Mouse (Mus musculus) forebrain, embryonic 14.5 days (tissue): ENCODE data around the gene Gm20683. TPM values are rescaled to one million over a fixed set of nuclear protein-coding genes. Genes with fewer than 3 reads are reported as not detected.

Source experiments
- ATAC-seq: fragments of 200-750 bp; cut with Nextera tagmentation; 2 replicates; pipeline ENCODE4 v1.8.0; 2017; ENCODE audit warnings: mild to moderate bottlenecking, moderate library complexity
- DNase-seq: peaks from one replicate; pipeline ENCODE4 v3.0.0-alpha.2; 2015; ENCODE audit warnings: low spot score
- H3K27ac ChIP-seq: fragments of 300-500 bp; sonication (generic); 2 replicates; pipeline ENCODE4 v1.5.1; 2014; ENCODE audit warnings: low read depth, mild to moderate bottlenecking, control low read depth, low read length, moderate library complexity
- H3K27me3 ChIP-seq: fragments of 300-500 bp; sonication (generic); replicated peaks from 2 replicates; pipeline ENCODE4 v1.6.1; 2014; ENCODE audit warnings: low read length, control low read depth, mixed read lengths; ENCODE audit not compliant: control insufficient read depth, insufficient read depth
- H3K36me3 ChIP-seq: fragments of 300-500 bp; sonication (generic); 2 replicates; pipeline ENCODE4 v1.6.1; 2014; ENCODE audit warnings: low read length, control low read depth; ENCODE audit not compliant: control insufficient read depth, insufficient read depth
- H3K4me1 ChIP-seq: fragments of 300-500 bp; sonication (generic); 2 replicates; pipeline ENCODE4 v1.6.1; 2014; ENCODE audit warnings: antibody characterized with exemption, low read length, control low read depth; ENCODE audit not compliant: control insufficient read depth, insufficient read depth
- H3K4me2 ChIP-seq: fragments of 300-500 bp; sonication (generic); 2 replicates; pipeline ENCODE4 v1.6.1; 2014; ENCODE audit warnings: mild to moderate bottlenecking, control low read depth, low read length
- H3K4me3 ChIP-seq: fragments of 300-500 bp; sonication (generic); 2 replicates; pipeline ENCODE4 v1.5.1; 2014; ENCODE audit warnings: low read depth, low read length, control low read depth
- H3K9ac ChIP-seq: fragments of 300-500 bp; sonication (generic); 2 replicates; pipeline ENCODE4 v1.6.1; 2014; ENCODE audit warnings: mild to moderate bottlenecking, low read length, control low read depth, moderate library complexity
- H3K9me3 ChIP-seq: fragments of 300-500 bp; sonication (generic); replicated peaks from 2 replicates; pipeline ENCODE4 v1.6.1; 2016; ENCODE audit warnings: low read length, control low read depth, mixed read lengths; ENCODE audit not compliant: control insufficient read depth
- WGBS: fragments of 180-500 bp; shearing (Covaris S2); extraction: QIAGEN DNeasy Blood & Tissue Kit; methylation state at CpG from one replicate; pipeline ENCODE4 v1.1.7; 2014; 5-methylcytosine and 5-hydroxymethylcytosine counted together
- polyA plus RNA-seq: library from polyadenylated mRNA; unstranded; fragments of >200 nt; fragmentation: Nextera tagmentation; extraction: Ambion mirVana; gene quantifications from 2 replicates; pipeline ENCODE4 v1.2.1, GENCODE M21; 2014

Gene Gm20683
- polyA plus RNA-seq, 1 experiment from 2014 or later = 5.1 TPM

DNA sequence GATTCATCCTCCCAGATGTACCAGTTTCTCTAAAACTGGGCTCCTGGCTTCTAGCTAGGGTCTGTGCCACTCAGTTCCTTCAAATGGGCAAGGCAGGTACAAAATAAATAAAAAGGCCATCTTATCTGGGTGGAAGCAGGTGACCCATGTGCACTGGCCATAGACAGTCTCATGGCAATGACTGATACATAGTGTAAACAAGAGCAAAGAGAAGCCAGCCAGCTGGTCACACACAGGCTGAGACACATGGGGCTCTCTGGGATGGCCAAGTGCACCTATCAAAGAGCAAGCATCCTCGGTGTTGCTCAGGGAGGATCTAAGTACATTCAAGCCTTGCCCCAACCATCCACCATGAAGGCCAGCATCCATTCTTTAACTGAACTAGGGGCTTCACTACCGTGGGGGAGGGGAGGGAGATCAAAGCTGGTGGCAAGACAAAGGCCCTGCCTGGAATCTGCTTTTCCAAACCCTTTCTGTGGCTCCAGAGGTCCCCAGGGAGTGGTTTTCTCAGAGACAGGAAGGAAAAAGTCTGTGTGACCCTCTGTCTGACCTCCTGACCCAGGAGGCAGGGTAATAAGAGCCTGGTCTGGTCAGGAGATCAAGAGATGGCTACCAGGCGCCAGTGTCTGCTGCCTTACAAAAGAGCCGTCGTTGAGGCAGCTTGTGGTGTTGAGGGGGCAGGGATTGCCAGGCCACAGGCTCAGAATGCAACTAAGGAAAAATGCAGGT lies 39.5 kb upstream of the Gm20683 start:
- 6% methylated on average over 5 of the region's 5 CpGs for WGBS
- no peaks in the 10 kb centered on the region for H3K9me3 ChIP-seq
- H3K27me3 ChIP-seq = no peaks in the 10 kb centered on the region
- H3K4me3 ChIP-seq = no peak overlapping the region
- ATAC-seq (no peak), DNase-seq (no peak)
- peaks cover 6% of the 10 kb centered on the region for H3K4me1 ChIP-seq
- peak overlapping the region; percentile 33; the same call in 1 of the 2 replicates for H3K27ac ChIP-seq
- peak overlapping the region; percentile 29 for H3K9ac ChIP-seq
- peaks cover 45% of the 10 kb centered on the region for H3K36me3 ChIP-seq
- H3K4me2 ChIP-seq = no peak overlapping the region

- Histone ChIP-seq H3K4me2 (no peak within 1 kb of the TSS), H3K9ac (peak within 1 kb of the TSS; percentile 29), H3K27me3 (no peaks in the 10 kb centered on the region), H3K4me1 (peaks cover 7% of the 10 kb centered on the region), H3K9me3 (no peaks in the 10 kb centered on the region), H3K36me3 (peaks cover 45% of the 10 kb centered on the region), H3K27ac (peak within 1 kb of the TSS; percentile 33; the same call in 1 of the 2 replicates), H3K4me3 (no peak within 1 kb of the TSS)
- DNase-seq = no peak
- ATAC-seq = no peak
- WGBS = 28% methylated on average over 5 of the region's 5 CpGs
Measured at GRCm38 (mm10) chr17:25880196-25880910, 38.8 kb upstream of the Gm20683 start, which contains the start of gene Wfikkn1. Gene Wfikkn1 (minus strand): TSS chr17:25880858.

DNA sequence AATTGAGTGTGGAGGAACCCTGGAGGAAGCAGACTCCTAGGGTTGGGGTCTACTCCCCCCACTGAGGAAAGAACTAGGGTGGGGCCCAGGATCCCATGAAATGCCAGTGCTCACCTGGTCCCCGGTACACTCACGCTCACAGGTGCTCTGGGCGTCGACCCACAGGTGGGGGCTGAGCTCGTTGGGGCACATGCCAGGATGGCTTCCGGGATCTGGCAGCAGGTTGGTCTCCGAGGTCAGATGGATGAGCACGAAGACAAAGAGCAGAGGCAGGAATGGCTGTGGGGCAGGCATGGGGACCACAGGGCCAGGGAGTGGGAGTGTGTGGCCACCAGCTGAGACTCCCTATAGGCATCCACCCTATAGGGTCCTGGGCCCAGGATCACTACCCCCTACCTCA lies 38.2 kb upstream of the Gm20683 start:
- no peak for DNase-seq
- Histone ChIP-seq H3K27me3 (no peaks in the 10 kb centered on the region), H3K4me2 (no peak overlapping the region), H3K27ac (no peak overlapping the region), H3K4me1 (peaks cover 7% of the 10 kb centered on the region), H3K36me3 (peaks cover 45% of the 10 kb centered on the region), H3K9ac (no peak overlapping the region), H3K4me3 (no peak overlapping the region), H3K9me3 (no peaks in the 10 kb centered on the region)
- no peak for ATAC-seq
- 78% methylated on average over 8 of the region's 8 CpGs for WGBS

- DNase-seq = no peak
- WGBS = 50% methylated on average over 4 of the region's 4 CpGs
- Histone ChIP-seq H3K9ac (no peak overlapping the region), H3K36me3 (peaks cover 40% of the 10 kb centered on the region), H3K4me3 (no peak overlapping the region), H3K9me3 (no peaks in the 10 kb centered on the region), H3K4me2 (no peak overlapping the region), H3K4me1 (peaks cover 8% of the 10 kb centered on the region), H3K27me3 (no peaks in the 10 kb centered on the region), H3K27ac (no peak overlapping the region)
- ATAC-seq = no peak
Measured at GRCm38 (mm10) chr17:25879261-25879660, 37.7 kb upstream of the Gm20683 start.

- H3K4me2 ChIP-seq = no peak overlapping the region
- no peaks in the 10 kb centered on the region for H3K27me3 ChIP-seq
- H3K4me1 ChIP-seq = peaks cover 13% of the 10 kb centered on the region
- no peak overlapping the region for H3K27ac ChIP-seq
- WGBS = 87% methylated on average over 19 of the region's 19 CpGs
- H3K36me3 ChIP-seq = peaks cover 35% of the 10 kb centered on the region
- DNase-seq (no peak), ATAC-seq (no peak)
- H3K4me3 ChIP-seq = no peak overlapping the region
- no peaks in the 10 kb centered on the region for H3K9me3 ChIP-seq
- H3K9ac ChIP-seq = no peak overlapping the region
Measured at GRCm38 (mm10) chr17:25878611-25879180, 37.1 kb upstream of the Gm20683 start.

GRCm38 (mm10) chr17:25877741-25878610 lies 36.4 kb upstream of the Gm20683 start:
- peaks cover 28% of the 10 kb centered on the region for H3K36me3 ChIP-seq
- no peak for ATAC-seq
- H3K9me3 ChIP-seq = no peaks in the 10 kb centered on the region
- no peak overlapping the region for H3K4me2 ChIP-seq
- no peak overlapping the region for H3K9ac ChIP-seq
- no peaks in the 10 kb centered on the region for H3K27me3 ChIP-seq
- 92% methylated on average over 32 of the region's 32 CpGs for WGBS
- H3K27ac ChIP-seq = no peak overlapping the region
- H3K4me1 ChIP-seq = peaks cover 13% of the 10 kb centered on the region
- no peak overlapping the region for H3K4me3 ChIP-seq
- no peak for DNase-seq

DNA sequence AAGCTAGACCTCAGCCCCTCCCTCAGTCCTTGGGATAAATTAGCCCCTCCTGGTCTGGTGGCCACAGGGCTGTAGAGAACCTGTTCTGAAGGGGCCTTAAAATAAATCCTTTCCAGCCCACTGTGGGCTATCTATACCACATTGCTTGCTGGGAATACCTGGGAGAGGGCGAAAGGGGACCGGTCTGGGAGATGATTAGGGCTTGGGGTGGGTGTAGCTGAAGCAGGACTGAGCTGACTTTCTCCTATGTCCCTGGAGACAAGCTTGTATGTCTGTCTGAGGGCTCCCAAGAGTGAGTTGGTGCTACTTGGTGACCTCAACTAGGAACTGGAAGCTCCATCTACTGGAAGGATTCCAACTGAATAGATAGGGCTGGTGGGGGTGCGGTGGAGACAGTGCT lies 35.5 kb upstream of the Gm20683 start:
- ATAC-seq = no peak
- Histone ChIP-seq H3K4me1 (peaks cover 13% of the 10 kb centered on the region), H3K27ac (no peak overlapping the region), H3K36me3 (peaks cover 18% of the 10 kb centered on the region), H3K4me3 (no peak overlapping the region), H3K4me2 (no peak overlapping the region), H3K27me3 (no peaks in the 10 kb centered on the region), H3K9me3 (no peaks in the 10 kb centered on the region), H3K9ac (no peak overlapping the region)
- 99% methylated on average over 3 of the region's 3 CpGs for WGBS
- no peak for DNase-seq

GRCm38 (mm10) chr17:25876347-25876915 lies 34.9 kb upstream of the Gm20683 start:
- ATAC-seq (no peak), DNase-seq (no peak)
- peaks cover 13% of the 10 kb centered on the region for H3K4me1 ChIP-seq
- no peaks in the 10 kb centered on the region for H3K9me3 ChIP-seq
- H3K27me3 ChIP-seq = no peaks in the 10 kb centered on the region
- peak overlapping the region; percentile 80 for H3K9ac ChIP-seq
- WGBS = 69% methylated on average over 10 of the region's 10 CpGs
- H3K36me3 ChIP-seq = peaks cover 17% of the 10 kb centered on the region
- H3K4me2 ChIP-seq = peak overlapping the region; percentile 88
- H3K4me3 ChIP-seq = peak overlapping the region; percentile 77
- no peak overlapping the region for H3K27ac ChIP-seq
